Mouse (Mus musculus): ENCODE measurements around the gene Fam206a. TPM values are rescaled to one million over a fixed set of nuclear protein-coding genes. Genes with fewer than 3 reads are reported as not detected.

Fam206a gene
- polyA plus RNA-seq, 1 experiment from 2014 or later = 12.1 TPM

DNA sequence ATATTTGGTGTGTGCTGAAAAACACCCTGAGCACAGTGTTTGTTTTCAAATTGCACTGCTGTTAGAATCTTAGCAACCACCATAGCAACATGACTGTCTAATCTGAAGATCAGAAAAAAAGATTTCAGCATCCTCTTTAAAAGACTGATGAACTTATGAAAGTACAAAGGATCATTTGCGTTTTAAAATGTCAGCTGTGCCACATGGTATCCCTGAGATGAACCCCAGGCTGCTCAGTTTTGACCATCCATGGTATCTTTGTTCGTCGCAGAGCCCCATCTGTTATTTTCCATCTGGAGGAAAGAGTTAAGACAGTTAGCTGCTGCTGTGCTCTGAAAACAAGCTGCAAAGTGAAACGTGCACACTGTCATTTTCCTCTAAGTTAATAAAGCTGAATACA is 10.0 kb downstream of the Fam206a start:
- no peak overlapping the region for H3K4me3 ChIP-seq
- no peaks in the 10 kb centered on the region for H3K9me3 ChIP-seq
- H3K36me3 ChIP-seq = peaks cover 37% of the 10 kb centered on the region
- H3K4me1 ChIP-seq = peaks cover 5% of the 10 kb centered on the region
- no peaks in the 10 kb centered on the region for H3K27me3 ChIP-seq (replicated peaks)
- ATAC-seq (ENCODE audit: extremely low read depth, insufficient number of reproducible peaks, low FRiP score, low TSS enrichment) = no peak
- H3K27ac ChIP-seq (replicated peaks) = no peak overlapping the region
- H3K9ac ChIP-seq = no peak overlapping the region
- no peak overlapping the region for H3K4me2 ChIP-seq
- 69% methylated on average over 4 of the region's 4 CpGs for WGBS

GRCm38 (mm10) chr4:56815131-56815530 is 13.0 kb downstream of the Fam206a start:
- 86% methylated on average over 8 of the region's 8 CpGs for WGBS
- no peak overlapping the region for H3K9ac ChIP-seq
- no peak overlapping the region for H3K4me3 ChIP-seq
- peaks cover 28% of the 10 kb centered on the region for H3K36me3 ChIP-seq
- H3K4me1 ChIP-seq = peaks cover 5% of the 10 kb centered on the region
- H3K9me3 ChIP-seq = no peaks in the 10 kb centered on the region
- ATAC-seq (ENCODE audit: extremely low read depth, insufficient number of reproducible peaks, low FRiP score, low TSS enrichment) = no peak
- no peaks in the 10 kb centered on the region for H3K27me3 ChIP-seq (replicated peaks)
- H3K4me2 ChIP-seq = no peak overlapping the region
- no peak overlapping the region for H3K27ac ChIP-seq (replicated peaks)

- Histone ChIP-seq H3K4me2 (no peak overlapping the region), H3K27ac (replicated peaks) (no peak overlapping the region)
Observed at GRCm38 (mm10) chr4:56820017-56820550, 17.9 kb downstream of the Fam206a start.

GRCm38 (mm10) chr4:56824231-56824630 is 22.1 kb downstream of the Fam206a start:
- peaks cover 31% of the 10 kb centered on the region for H3K36me3 ChIP-seq
- ATAC-seq (ENCODE audit: extremely low read depth, insufficient number of reproducible peaks, low FRiP score, low TSS enrichment) = no peak
- WGBS = 85% methylated on average over 9 of the region's 9 CpGs
- no peak overlapping the region for H3K9ac ChIP-seq
- no peak overlapping the region for H3K27ac ChIP-seq (replicated peaks)
- H3K27me3 ChIP-seq (replicated peaks) = no peaks in the 10 kb centered on the region
- H3K4me3 ChIP-seq = no peak overlapping the region
- no peaks in the 10 kb centered on the region for H3K9me3 ChIP-seq
- no peaks in the 10 kb centered on the region for H3K4me1 ChIP-seq
- no peak overlapping the region for H3K4me2 ChIP-seq

More at GRCm38 (mm10) chr4:56820017-56820550, 17.9 kb downstream of the Fam206a start:
- Histone ChIP-seq H3K4me3 (no peak overlapping the region), H3K36me3 (peaks cover 18% of the 10 kb centered on the region), H3K9me3 (no peaks in the 10 kb centered on the region), H3K4me1 (no peaks in the 10 kb centered on the region), H3K27me3 (replicated peaks) (no peaks in the 10 kb centered on the region), H3K9ac (no peak overlapping the region)
- ATAC-seq (ENCODE audit: extremely low read depth, insufficient number of reproducible peaks, low FRiP score, low TSS enrichment) = no peak

GRCm38 (mm10) chr4:56828932-56829331 is 26.8 kb downstream of the Fam206a start:
- Histone ChIP-seq H3K4me2 (no peak overlapping the region), H3K27ac (replicated peaks) (0 out of 2 replicates have a peak overlapping the region, but pooled peaks have one; percentile 3), H3K36me3 (peaks cover 41% of the 10 kb centered on the region), H3K9ac (no peak overlapping the region), H3K9me3 (no peaks in the 10 kb centered on the region), H3K27me3 (replicated peaks) (no peaks in the 10 kb centered on the region), H3K4me1 (peaks cover 20% of the 10 kb centered on the region), H3K4me3 (no peak overlapping the region)
- no peak for ATAC-seq (ENCODE audit: extremely low read depth, insufficient number of reproducible peaks, low FRiP score, low TSS enrichment)
- WGBS = 73% methylated on average over 3 of the region's 3 CpGs

DNA sequence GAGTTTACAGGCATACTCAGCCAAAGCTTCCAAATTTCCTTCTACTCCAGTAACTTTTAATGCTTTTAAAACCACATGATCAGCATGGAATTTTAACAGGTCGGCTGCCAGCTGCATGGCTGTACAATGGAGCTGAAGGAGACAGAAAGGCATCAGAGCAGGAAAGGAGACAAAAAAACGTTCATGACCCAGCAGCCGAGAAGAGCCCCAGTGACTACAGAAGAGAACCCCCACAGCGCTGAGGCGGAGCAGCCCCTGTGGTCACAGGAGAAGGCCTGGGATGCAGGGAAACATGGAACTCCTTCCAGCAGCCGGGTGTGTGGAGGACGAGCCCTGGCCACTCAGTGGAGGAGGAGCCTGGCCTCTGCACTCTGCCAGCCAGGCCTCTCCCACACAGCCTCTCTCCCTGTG is 27.4 kb downstream of the Fam206a start:
- no peaks in the 10 kb centered on the region for H3K27me3 ChIP-seq (replicated peaks)
- H3K4me1 ChIP-seq = peaks cover 20% of the 10 kb centered on the region
- no peak overlapping the region for H3K4me3 ChIP-seq
- 0 out of 2 replicates have a peak, but pooled peaks have one; percentile 19 for ATAC-seq (ENCODE audit: extremely low read depth, insufficient number of reproducible peaks, low FRiP score, low TSS enrichment)
- H3K9ac ChIP-seq = no peak overlapping the region
- H3K36me3 ChIP-seq = peaks cover 44% of the 10 kb centered on the region
- H3K27ac ChIP-seq (replicated peaks) = 0 out of 2 replicates have a peak overlapping the region, but pooled peaks have one; percentile 3
- no peaks in the 10 kb centered on the region for H3K9me3 ChIP-seq
- 57% methylated on average over 7 of the region's 7 CpGs for WGBS
- H3K4me2 ChIP-seq = no peak overlapping the region

DNA sequence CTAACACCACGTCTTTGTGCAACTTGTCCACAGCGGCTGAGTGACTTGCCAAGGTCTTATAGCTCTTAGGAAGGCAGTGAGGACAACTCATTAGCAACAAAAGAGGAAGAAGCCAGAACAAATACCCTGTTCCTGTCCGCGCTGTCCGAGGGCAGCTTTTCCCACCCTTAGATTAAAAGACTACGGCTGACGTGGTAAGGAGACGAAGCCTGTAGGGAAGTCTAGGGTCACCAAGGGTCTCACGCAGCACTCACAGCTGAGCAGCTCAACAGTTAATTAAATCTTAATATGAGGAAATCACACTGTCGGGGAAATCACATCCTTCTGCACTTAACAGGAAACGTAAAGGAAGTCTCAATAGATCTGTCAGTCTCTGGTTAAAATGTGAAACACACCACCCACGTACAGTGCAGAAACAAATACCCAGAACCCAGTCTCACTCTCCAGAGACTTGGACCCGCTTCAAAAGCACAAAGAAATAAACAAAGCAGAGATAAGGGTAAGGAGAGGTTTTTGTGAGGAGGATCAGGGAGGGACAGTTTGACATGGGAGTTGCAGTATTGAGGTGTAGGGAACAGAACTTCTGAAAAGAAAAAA is 29.0 kb downstream of the Fam206a start:
- Histone ChIP-seq H3K27me3 (replicated peaks) (no peaks in the 10 kb centered on the region), H3K9ac (no peak overlapping the region), H3K4me3 (no peak overlapping the region), H3K4me1 (peaks cover 20% of the 10 kb centered on the region), H3K36me3 (peaks cover 52% of the 10 kb centered on the region), H3K4me2 (peak overlapping the region; percentile 21; the same call in 1 of the 2 replicates), H3K27ac (replicated peaks) (peak overlapping the region; percentile 58), H3K9me3 (no peaks in the 10 kb centered on the region)
- no peak; the same call in 1 of the 2 replicates for ATAC-seq (ENCODE audit: extremely low read depth, insufficient number of reproducible peaks, low FRiP score, low TSS enrichment)
- 47% methylated on average over 13 of the region's 13 CpGs for WGBS

- no peaks in the 10 kb centered on the region for H3K27me3 ChIP-seq (replicated peaks)
- 59% methylated on average over 7 of the region's 7 CpGs for WGBS
Observed at GRCm38 (mm10) chr4:56831998-56832397, 29.9 kb downstream of the Fam206a start.

DNA sequence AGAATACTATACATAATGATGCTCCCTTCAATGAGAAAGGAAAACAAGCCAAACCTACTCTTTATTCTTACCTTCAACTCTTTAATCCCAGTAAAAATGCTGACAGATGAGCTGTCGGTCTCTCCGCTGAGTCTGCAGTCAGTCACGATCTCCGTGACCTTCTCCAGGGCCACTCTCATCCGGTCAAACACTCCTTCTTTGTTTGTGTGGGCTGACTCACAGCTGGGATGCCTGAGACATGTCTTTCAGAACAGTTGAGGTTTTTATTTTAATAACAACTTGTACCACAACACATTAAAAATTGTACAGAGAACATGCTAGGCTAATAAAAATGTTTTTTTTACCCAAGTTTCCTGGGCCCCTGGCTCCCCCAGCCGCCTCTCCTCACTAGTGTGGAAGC is 35.5 kb downstream of the Fam206a start:
- no peak overlapping the region for H3K27ac ChIP-seq (replicated peaks)
- H3K9me3 ChIP-seq = no peaks in the 10 kb centered on the region
- no peaks in the 10 kb centered on the region for H3K4me1 ChIP-seq
- H3K36me3 ChIP-seq = peaks cover 55% of the 10 kb centered on the region
- H3K9ac ChIP-seq = no peak overlapping the region
- WGBS = 62% methylated on average over 6 of the region's 6 CpGs
- no peak overlapping the region for H3K4me2 ChIP-seq
- no peak for ATAC-seq (ENCODE audit: extremely low read depth, insufficient number of reproducible peaks, low FRiP score, low TSS enrichment)
- H3K4me3 ChIP-seq = no peak overlapping the region
- H3K27me3 ChIP-seq (replicated peaks) = no peaks in the 10 kb centered on the region

More at GRCm38 (mm10) chr4:56831998-56832397, 29.9 kb downstream of the Fam206a start:
- Histone ChIP-seq H3K4me2 (no peak overlapping the region), H3K4me3 (no peak overlapping the region), H3K9me3 (no peaks in the 10 kb centered on the region), H3K27ac (replicated peaks) (0 out of 2 replicates have a peak overlapping the region, but pooled peaks have one; percentile 8), H3K36me3 (peaks cover 47% of the 10 kb centered on the region), H3K4me1 (peaks cover 20% of the 10 kb centered on the region), H3K9ac (no peak overlapping the region)
- no peak for ATAC-seq (ENCODE audit: extremely low read depth, insufficient number of reproducible peaks, low FRiP score, low TSS enrichment)

- no peak overlapping the region for H3K9ac ChIP-seq
- H3K9me3 ChIP-seq = no peaks in the 10 kb centered on the region
- H3K27me3 ChIP-seq (replicated peaks) = no peaks in the 10 kb centered on the region
- H3K4me2 ChIP-seq = no peak overlapping the region
- peaks cover 3% of the 10 kb centered on the region; the same call in 1 of the 2 replicates for H3K4me1 ChIP-seq
- H3K36me3 ChIP-seq = peaks cover 55% of the 10 kb centered on the region
- no peak overlapping the region for H3K27ac ChIP-seq (replicated peaks)
- no peak overlapping the region for H3K4me3 ChIP-seq
- WGBS = 64% methylated on average over 3 of the region's 3 CpGs
- ATAC-seq (ENCODE audit: extremely low read depth, insufficient number of reproducible peaks, low FRiP score, low TSS enrichment) = no peak
Observed at GRCm38 (mm10) chr4:56840297-56840696, 38.2 kb downstream of the Fam206a start.

DNA sequence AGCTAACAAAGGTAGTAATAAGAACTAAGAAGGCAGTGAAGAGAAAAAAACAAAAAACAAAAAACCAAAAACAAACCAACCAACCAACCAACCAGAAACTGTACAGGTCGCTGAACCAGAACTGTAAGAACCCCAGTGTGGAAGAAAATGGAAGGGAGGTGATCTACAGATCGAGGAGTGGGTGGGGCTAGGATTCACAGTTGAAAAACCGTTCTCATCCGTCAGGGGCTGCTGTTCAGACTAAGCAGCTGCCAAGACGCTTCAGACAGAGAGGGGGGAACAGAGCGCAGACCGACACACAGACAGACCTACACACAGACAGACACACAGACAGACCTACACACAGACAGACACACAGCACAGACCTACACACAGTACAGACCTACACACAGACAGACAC is 40.4 kb downstream of the Fam206a start:
- no peaks in the 10 kb centered on the region for H3K9me3 ChIP-seq
- H3K27me3 ChIP-seq (replicated peaks) = no peaks in the 10 kb centered on the region
- H3K4me3 ChIP-seq = no peak overlapping the region
- peaks cover 57% of the 10 kb centered on the region for H3K36me3 ChIP-seq
- no peak overlapping the region for H3K9ac ChIP-seq
- WGBS = 68% methylated on average over 7 of the region's 7 CpGs
- H3K4me1 ChIP-seq = peaks cover 3% of the 10 kb centered on the region; the same call in 1 of the 2 replicates
- ATAC-seq (ENCODE audit: extremely low read depth, insufficient number of reproducible peaks, low FRiP score, low TSS enrichment) = no peak
- H3K4me2 ChIP-seq = no peak overlapping the region
- peak overlapping the region; percentile 67 for H3K27ac ChIP-seq (replicated peaks)

- Histone ChIP-seq H3K4me1 (peaks cover 3% of the 10 kb centered on the region; the same call in 1 of the 2 replicates), H3K9me3 (no peaks in the 10 kb centered on the region), H3K27ac (replicated peaks) (no peak overlapping the region), H3K9ac (no peak overlapping the region), H3K4me3 (no peak overlapping the region), H3K4me2 (no peak overlapping the region), H3K27me3 (replicated peaks) (no peaks in the 10 kb centered on the region), H3K36me3 (peaks cover 48% of the 10 kb centered on the region)
- 85% methylated on average over 2 of the region's 2 CpGs for WGBS
- ATAC-seq (ENCODE audit: extremely low read depth, insufficient number of reproducible peaks, low FRiP score, low TSS enrichment) = no peak
Observed at GRCm38 (mm10) chr4:56843963-56844362, 41.8 kb downstream of the Fam206a start.

All from heart, embryonic 13.5 days (tissue).